Mouse (Mus musculus) stomach, postnatal 0 days (tissue): ENCODE results near the gene Mchr1.

ENCODE experiments used
- CTCF ChIP-seq: IDR thresholded peaks from 2 replicates; pipeline ENCODE4 v1.5.1; 2016; ENCODE audit warnings: antibody characterized with exemption, low read depth, mild to moderate bottlenecking, moderate library complexity
- EP300 ChIP-seq: optimal IDR thresholded peaks from 2 replicates; pipeline ENCODE3; 2016; ENCODE audit warnings: antibody characterized with exemption

GRCm38 (mm10) chr15:81253585-81253984 is 18.3 kb downstream of the Mchr1 start:
- TF ChIP-seq EP300: no peak
- TF ChIP-seq CTCF: peak; percentile 40; the same call in 1 of the 2 replicates
